Mouse (Mus musculus) adrenal gland, postnatal 10 days (tissue): Measurements from ENCODE around the gene Frmd8. TPM values are rescaled to one million over a fixed set of nuclear protein-coding genes. Genes with fewer than 3 reads are reported as not detected.

Experiments
- DNase-seq: peaks from one replicate; pipeline ENCODE4 v3.0.0; 2021; ENCODE audit warnings: mixed read lengths
- total RNA-seq, 2 experiments: library from RNA; stranded (reverse); gene quantifications; 2 replicates each; pipeline ENCODE4 v1.2.3; 2021

The Frmd8 gene
- total RNA-seq, 2 experiments from 2014 or later: 29.0 to 34.8 TPM

GRCm38 (mm10) chr19:5838892-5839165 lies 36.2 kb downstream of the Frmd8 start:
- DNase-seq: no peak

- DNase-seq: peak; percentile 28
These were observed 36.8 kb downstream of the Frmd8 start for GRCm38 (mm10) chr19:5838136-5838891.

- peak; percentile 12 for DNase-seq
These were observed 37.5 kb downstream of the Frmd8 start for GRCm38 (mm10) chr19:5837606-5838005.

GRCm38 (mm10) chr19:5836941-5837572 lies 38.0 kb downstream of the Frmd8 start:
- peak; percentile 38 for DNase-seq

- peak; percentile 24 for DNase-seq
These were observed 39.1 kb downstream of the Frmd8 start for GRCm38 (mm10) chr19:5835922-5836430.

GRCm38 (mm10) chr19:5835054-5835921 lies 39.8 kb downstream of the Frmd8 start:
- peak; percentile 44 for DNase-seq

GRCm38 (mm10) chr19:5834260-5834925 lies 40.7 kb downstream of the Frmd8 start:
- DNase-seq: peak; percentile 50

GRCm38 (mm10) chr19:5833287-5834100 lies 41.6 kb downstream of the Frmd8 start:
- DNase-seq: peak; percentile 61

- DNase-seq: no peak
These were observed 42.7 kb downstream of the Frmd8 start for GRCm38 (mm10) chr19:5832326-5832725.

GRCm38 (mm10) chr19:5831958-5832320 lies 43.1 kb downstream of the Frmd8 start:
- no peak for DNase-seq

GRCm38 (mm10) chr19:5831224-5831957 lies 43.7 kb downstream of the Frmd8 start:
- no peak for DNase-seq

- no peak for DNase-seq
These were observed 44.3 kb downstream of the Frmd8 start for GRCm38 (mm10) chr19:5830776-5831175.

- no peak for DNase-seq
These were observed 45.0 kb downstream of the Frmd8 start for GRCm38 (mm10) chr19:5829958-5830615.

- no peak for DNase-seq
These were observed 46.2 kb downstream of the Frmd8 start for GRCm38 (mm10) chr19:5828905-5829304.

GRCm38 (mm10) chr19:5828155-5828554 lies 46.9 kb downstream of the Frmd8 start:
- no peak for DNase-seq

- DNase-seq: no peak
These were observed 47.5 kb downstream of the Frmd8 start for GRCm38 (mm10) chr19:5827456-5828154.

GRCm38 (mm10) chr19:5827044-5827443 lies 48.0 kb downstream of the Frmd8 start:
- DNase-seq: no peak

- no peak for DNase-seq
These were observed 48.4 kb downstream of the Frmd8 start for GRCm38 (mm10) chr19:5826731-5827002.

GRCm38 (mm10) chr19:5825901-5826730 lies 49.0 kb downstream of the Frmd8 start:
- no peak for DNase-seq
